Mouse (Mus musculus) liver, embryonic 16.5 days (tissue): ENCODE data around the gene Fmo6. TPM values are rescaled to one million over a fixed set of nuclear protein-coding genes. Genes with fewer than 3 reads are reported as not detected.

Source experiments
- ATAC-seq: fragments of 200-750 bp; cut with Nextera tagmentation; 2 replicates; pipeline ENCODE4 v1.8.0; 2017; ENCODE audit warnings: low read depth, mild to moderate bottlenecking, moderate number of reproducible peaks, moderate library complexity
- H3K27ac ChIP-seq: fragments of 300-500 bp; sonication (generic); 2 replicates; pipeline ENCODE4 v1.5.1; 2014; ENCODE audit warnings: mild to moderate bottlenecking, low read length
- H3K27me3 ChIP-seq: fragments of 300-500 bp; sonication (generic); 2 replicates; pipeline ENCODE4 v1.6.1; 2014; ENCODE audit warnings: low read depth, low read length, mixed read lengths; ENCODE audit not compliant: control insufficient read depth, insufficient read depth
- H3K36me3 ChIP-seq: fragments of 300-500 bp; sonication (generic); 2 replicates; pipeline ENCODE4 v1.6.1; 2014; ENCODE audit warnings: mild to moderate bottlenecking; ENCODE audit not compliant: control insufficient read depth, insufficient read depth
- H3K4me1 ChIP-seq: fragments of 300-500 bp; sonication (generic); 2 replicates; pipeline ENCODE4 v1.6.1; 2014; ENCODE audit warnings: low read depth, low read length, mixed read lengths; ENCODE audit not compliant: control insufficient read depth
- H3K4me2 ChIP-seq: fragments of 300-500 bp; sonication (generic); 2 replicates; pipeline ENCODE4 v1.6.1; 2014; ENCODE audit warnings: low read depth, low read length, mixed read lengths
- H3K4me3 ChIP-seq: fragments of 300-500 bp; sonication (generic); 2 replicates; pipeline ENCODE4 v1.5.1; 2014; ENCODE audit warnings: low read depth, mild to moderate bottlenecking, low read length
- H3K9ac ChIP-seq: fragments of 300-500 bp; sonication (generic); 2 replicates; pipeline ENCODE4 v1.6.1; 2014; ENCODE audit warnings: low read depth, low read length
- H3K9me3 ChIP-seq: fragments of 300-500 bp; sonication (generic); replicated peaks from 2 replicates; pipeline ENCODE4 v1.6.1; 2016; ENCODE audit warnings: low read length; ENCODE audit not compliant: control insufficient read depth
- WGBS: fragments of 180-500 bp; shearing (Covaris S2); extraction: QIAGEN DNeasy Blood & Tissue Kit; methylation state at CpG from one replicate; pipeline ENCODE4 v1.1.7; 2014; ENCODE audit not compliant: insufficient replicate concordance; 5-methylcytosine and 5-hydroxymethylcytosine counted together
- polyA plus RNA-seq: library from polyadenylated mRNA; unstranded; fragments of >200 nt; fragmentation: Nextera tagmentation; extraction: Ambion mirVana; gene quantifications from 2 replicates; pipeline ENCODE4 v1.2.1, GENCODE M21; 2015

Fmo6 gene
- polyA plus RNA-seq, 1 experiment from 2014 or later: not detected

DNA sequence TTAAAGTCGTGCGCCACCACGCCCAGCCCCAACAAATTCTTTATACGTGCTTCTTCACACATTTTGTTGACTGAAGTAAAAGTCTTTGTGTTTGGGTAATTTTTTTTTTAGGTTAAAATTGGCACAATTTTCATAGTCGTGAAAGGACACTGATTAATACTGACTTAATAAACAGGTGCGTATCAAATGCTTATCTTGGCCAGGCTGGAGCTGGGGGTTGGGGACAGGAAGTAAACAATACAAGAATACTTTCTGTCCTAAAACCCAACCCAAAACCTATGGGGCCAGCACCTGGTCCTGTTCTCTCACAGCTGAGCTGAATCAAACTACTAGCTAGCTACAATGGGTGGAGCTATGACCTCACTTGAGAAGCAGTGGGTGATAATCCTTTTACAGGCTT, 44.3 kb downstream of the Fmo6 start:
- no peaks in the 10 kb centered on the region for H3K4me1 ChIP-seq
- no peak overlapping the region for H3K4me3 ChIP-seq
- 71% methylated on average over 6 of the region's 6 CpGs for WGBS
- H3K9me3 ChIP-seq: no peaks in the 10 kb centered on the region
- H3K9ac ChIP-seq: no peak overlapping the region
- no peak overlapping the region for H3K4me2 ChIP-seq
- no peaks in the 10 kb centered on the region for H3K36me3 ChIP-seq
- no peak for ATAC-seq
- H3K27me3 ChIP-seq: no peaks in the 10 kb centered on the region
- no peak overlapping the region for H3K27ac ChIP-seq

DNA sequence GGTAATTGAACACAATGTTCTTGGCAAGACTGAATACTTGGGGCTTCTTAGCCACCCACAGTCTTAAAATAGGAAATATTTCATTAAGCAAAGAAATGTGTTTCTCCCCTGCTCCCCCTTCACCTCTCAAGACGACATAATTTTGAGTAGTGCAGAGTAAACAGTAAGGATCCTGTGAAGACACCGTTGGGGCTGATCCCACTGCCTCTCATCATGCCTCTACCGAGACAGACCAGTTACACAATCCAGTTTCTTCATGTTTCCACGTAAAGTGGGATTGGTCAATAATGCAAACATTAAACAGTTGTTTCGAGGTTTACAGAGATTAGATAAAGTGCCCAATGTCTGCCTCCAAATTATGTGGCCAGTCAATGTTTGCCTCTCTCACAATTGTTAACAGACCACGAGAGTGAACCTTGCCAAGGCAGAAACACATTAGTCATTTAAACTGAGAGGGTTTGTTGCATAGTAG, 45.3 kb downstream of the Fmo6 start:
- H3K4me3 ChIP-seq: no peak overlapping the region
- no peaks in the 10 kb centered on the region for H3K36me3 ChIP-seq
- WGBS: 23% methylated on average over 6 of the region's 6 CpGs
- no peak overlapping the region for H3K9ac ChIP-seq
- peak overlapping the region; percentile 60 for H3K27ac ChIP-seq
- H3K4me2 ChIP-seq: no peak overlapping the region
- no peaks in the 10 kb centered on the region for H3K4me1 ChIP-seq
- H3K27me3 ChIP-seq: no peaks in the 10 kb centered on the region
- H3K9me3 ChIP-seq: no peaks in the 10 kb centered on the region
- peak; percentile 85 for ATAC-seq

DNA sequence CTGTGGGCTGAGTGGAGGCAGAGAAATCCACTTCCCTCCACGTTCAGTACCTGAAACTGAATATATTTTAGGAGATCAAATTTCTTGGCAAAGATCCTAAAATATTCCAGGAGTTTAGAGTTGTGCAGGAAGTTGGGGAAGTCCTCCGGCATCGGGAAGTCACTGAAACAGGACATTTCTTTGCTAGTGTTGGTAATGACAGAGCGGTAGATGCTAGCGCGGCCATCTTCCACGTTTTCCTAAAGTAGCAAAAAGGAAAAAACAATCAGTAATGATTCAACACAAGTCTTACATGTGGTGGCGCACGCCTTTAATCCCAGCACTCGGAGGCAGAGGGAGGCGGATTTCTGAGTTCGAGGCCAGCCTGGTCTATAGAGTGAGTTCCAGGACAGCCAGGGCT, 48.7 kb downstream of the Fmo6 start:
- no peaks in the 10 kb centered on the region for H3K9me3 ChIP-seq
- no peak for ATAC-seq
- H3K9ac ChIP-seq: no peak overlapping the region
- no peaks in the 10 kb centered on the region for H3K27me3 ChIP-seq
- H3K4me2 ChIP-seq: no peak overlapping the region
- no peaks in the 10 kb centered on the region for H3K36me3 ChIP-seq
- H3K4me1 ChIP-seq: no peaks in the 10 kb centered on the region
- H3K27ac ChIP-seq: no peak overlapping the region
- 77% methylated on average over 12 of the region's 12 CpGs for WGBS
- no peak overlapping the region for H3K4me3 ChIP-seq

DNA sequence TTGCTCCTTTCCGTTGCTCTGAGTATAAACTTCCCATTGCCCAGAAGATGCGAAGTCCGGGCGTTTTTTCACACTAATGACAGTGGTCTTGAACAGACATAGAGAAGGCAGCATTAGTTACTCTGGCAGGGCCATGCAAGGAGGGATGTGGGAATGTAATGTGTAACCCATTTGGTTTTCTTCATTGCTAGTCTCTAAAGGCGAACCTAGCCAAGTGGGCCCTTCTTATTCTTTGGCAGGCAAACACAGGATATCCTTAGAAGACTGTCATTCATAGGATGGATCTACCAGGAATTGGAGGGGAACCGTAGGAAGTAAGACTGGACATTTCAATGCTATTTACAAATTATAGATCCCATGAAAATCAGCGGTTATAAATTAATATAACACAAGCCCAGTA, 49.7 kb downstream of the Fmo6 start:
- Histone ChIP-seq H3K4me3 (no peak overlapping the region), H3K9me3 (no peaks in the 10 kb centered on the region), H3K9ac (no peak overlapping the region), H3K4me2 (no peak overlapping the region), H3K4me1 (no peaks in the 10 kb centered on the region), H3K27ac (no peak overlapping the region), H3K36me3 (no peaks in the 10 kb centered on the region), H3K27me3 (no peaks in the 10 kb centered on the region)
- no peak for ATAC-seq
- 76% methylated on average over 7 of the region's 7 CpGs for WGBS

DNA sequence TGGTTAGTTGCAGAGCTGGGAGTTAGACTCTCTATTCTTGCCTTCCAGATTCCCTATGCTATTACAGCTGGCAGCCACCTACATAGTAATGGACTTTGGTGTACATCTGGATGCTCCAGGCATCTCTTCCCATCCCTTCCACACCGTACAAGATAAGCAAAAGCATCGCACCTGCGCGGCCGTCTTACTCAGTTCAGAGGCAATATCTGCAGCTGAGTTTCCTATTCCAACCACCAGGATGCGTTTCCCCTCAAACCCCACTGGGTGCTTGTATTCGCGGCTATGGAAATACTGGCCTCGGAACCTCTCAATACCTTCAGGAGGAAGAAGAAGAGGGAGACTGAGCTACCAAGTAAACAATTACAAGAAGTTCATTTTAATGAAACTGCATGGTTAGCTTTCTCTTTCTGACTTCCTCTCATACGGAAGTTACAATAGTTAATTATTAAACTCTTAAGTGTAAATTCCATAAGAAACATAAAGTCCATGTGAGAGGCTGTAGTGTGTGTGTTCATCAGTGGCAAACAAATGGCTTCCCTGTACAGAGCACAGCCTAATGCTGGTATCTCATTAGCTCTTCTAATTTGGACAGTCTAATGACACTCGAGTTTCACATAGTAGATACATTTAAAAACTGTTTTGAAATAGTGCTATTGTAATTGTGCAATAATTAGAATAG, 51.0 kb downstream of the Fmo6 start:
- ATAC-seq: peak; percentile 62; the same call in 1 of the 2 replicates
- no peaks in the 10 kb centered on the region for H3K4me1 ChIP-seq
- no peak overlapping the region for H3K4me2 ChIP-seq
- WGBS: 68% methylated on average over 11 of the region's 11 CpGs
- no peaks in the 10 kb centered on the region for H3K27me3 ChIP-seq
- H3K9me3 ChIP-seq: no peaks in the 10 kb centered on the region
- H3K9ac ChIP-seq: no peak overlapping the region
- H3K27ac ChIP-seq: no peak overlapping the region
- H3K36me3 ChIP-seq: no peaks in the 10 kb centered on the region
- no peak overlapping the region for H3K4me3 ChIP-seq

- Histone ChIP-seq H3K4me2 (no peak overlapping the region), H3K9me3 (no peaks in the 10 kb centered on the region), H3K9ac (no peak overlapping the region), H3K36me3 (no peaks in the 10 kb centered on the region), H3K27ac (no peak overlapping the region), H3K27me3 (no peaks in the 10 kb centered on the region), H3K4me1 (no peaks in the 10 kb centered on the region), H3K4me3 (no peak overlapping the region)
- ATAC-seq: no peak
- WGBS: 58% methylated on average over 4 of the region's 4 CpGs
These were observed 54.6 kb downstream of the Fmo6 start for GRCm38 (mm10) chr1:162882681-162883080.

DNA sequence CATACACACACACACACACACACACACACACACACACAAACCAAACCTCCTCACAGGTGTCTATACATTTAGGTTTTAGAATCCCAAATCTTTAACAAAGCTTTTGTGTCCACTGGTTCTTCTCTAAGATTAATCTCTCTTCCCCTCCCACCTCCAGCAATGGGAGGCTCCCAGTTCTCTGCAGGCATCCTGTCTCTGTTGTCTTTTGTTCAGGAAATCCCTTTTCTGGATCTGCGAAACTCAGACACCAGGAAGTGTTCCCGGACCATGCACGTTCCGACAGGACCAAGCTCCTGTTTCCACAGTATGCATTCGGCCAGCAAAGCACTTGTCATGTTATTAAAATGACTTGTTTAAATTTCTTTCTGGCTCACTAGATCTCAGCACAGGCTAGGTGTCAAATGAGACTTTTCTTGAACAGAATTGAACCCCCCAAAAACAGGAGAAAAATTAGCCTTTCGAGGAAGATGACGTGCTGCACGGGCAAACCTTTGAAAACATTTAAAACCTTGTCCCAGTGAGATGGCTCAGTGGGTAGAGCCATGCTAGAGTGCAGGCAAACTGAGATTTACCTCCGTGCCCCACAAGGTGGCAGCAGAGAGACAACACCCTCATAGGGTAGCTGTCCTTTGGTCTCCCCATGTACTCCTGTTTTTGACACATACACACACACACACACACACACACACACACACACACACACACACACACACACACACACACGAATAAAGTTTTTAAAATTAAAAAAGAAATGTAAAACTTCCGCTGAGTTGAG, 57.5 kb downstream of the Fmo6 start:
- H3K4me1 ChIP-seq: no peaks in the 10 kb centered on the region
- 31% methylated on average over 11 of the region's 11 CpGs for WGBS
- H3K9ac ChIP-seq: no peak overlapping the region
- no peaks in the 10 kb centered on the region for H3K27me3 ChIP-seq
- no peaks in the 10 kb centered on the region for H3K36me3 ChIP-seq
- no peak for ATAC-seq
- no peak overlapping the region for H3K27ac ChIP-seq
- H3K9me3 ChIP-seq: no peaks in the 10 kb centered on the region
- H3K4me3 ChIP-seq: no peak overlapping the region
- no peak overlapping the region for H3K4me2 ChIP-seq

GRCm38 (mm10) chr1:162875091-162875490, 62.2 kb downstream of the Fmo6 start:
- Histone ChIP-seq H3K9ac (no peak overlapping the region), H3K36me3 (no peaks in the 10 kb centered on the region), H3K9me3 (no peaks in the 10 kb centered on the region), H3K4me1 (peaks cover 7% of the 10 kb centered on the region; the same call in 1 of the 2 replicates), H3K27ac (no peak overlapping the region), H3K4me2 (no peak overlapping the region), H3K4me3 (no peak overlapping the region), H3K27me3 (no peaks in the 10 kb centered on the region)
- WGBS: 28% methylated on average over 3 of the region's 3 CpGs
- ATAC-seq: peak; percentile 66

DNA sequence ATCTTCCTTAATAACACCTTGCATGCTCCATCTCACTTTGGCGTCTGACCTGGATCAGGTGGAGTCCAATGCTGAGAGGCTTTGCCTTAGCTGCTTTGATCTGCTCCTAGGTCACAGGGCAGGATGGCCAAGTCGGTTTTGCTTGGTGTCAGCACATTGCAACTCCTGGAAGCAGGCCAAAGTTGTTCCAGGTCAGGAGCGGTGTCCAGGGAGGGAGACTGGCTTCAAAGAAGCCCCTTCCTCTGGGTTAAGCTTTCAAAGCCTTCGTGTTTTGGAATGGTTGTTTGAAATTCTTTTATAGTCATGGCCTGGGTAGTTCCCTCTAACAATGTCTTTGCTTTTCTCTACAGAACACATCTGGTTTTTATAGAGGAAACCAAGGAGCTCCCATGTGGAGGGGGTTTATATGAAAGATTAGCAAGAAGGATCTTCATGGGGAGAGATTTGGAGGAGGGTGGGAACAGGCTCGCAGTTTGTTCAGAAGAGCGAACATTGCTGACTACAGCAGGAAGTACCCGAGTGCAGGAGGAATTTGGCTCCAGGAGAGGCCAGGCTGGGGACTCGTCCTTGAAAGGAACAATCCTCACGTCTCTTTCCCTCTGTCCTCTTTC, 65.5 kb downstream of the Fmo6 start:
- 36% methylated on average over 9 of the region's 9 CpGs for WGBS
- Histone ChIP-seq H3K36me3 (no peaks in the 10 kb centered on the region), H3K4me3 (no peak overlapping the region), H3K4me1 (peaks cover 7% of the 10 kb centered on the region; the same call in 1 of the 2 replicates), H3K27ac (no peak overlapping the region; the same call in 1 of the 2 replicates), H3K9ac (no peak overlapping the region), H3K27me3 (no peaks in the 10 kb centered on the region), H3K9me3 (no peaks in the 10 kb centered on the region), H3K4me2 (no peak overlapping the region)
- ATAC-seq: peak; percentile 47; the same call in 1 of the 2 replicates
